Mouse (Mus musculus) urinary bladder, postnatal 10 days (tissue): ENCODE measurements around the gene Rsg1.
A peak's percentile ranks its signal among the peaks of the same experiment; 100 is the strongest.

Experiments
- DNase-seq: peaks from one replicate; pipeline ENCODE4 v3.0.0; 2022; ENCODE audit warnings: low spot score

The Rsg1 gene

GRCm38 (mm10) chr4:141247776-141248613 lies 34.2 kb downstream of the Rsg1 start:
- no peak for DNase-seq

- DNase-seq, result no peak
Observed at GRCm38 (mm10) chr4:141248614-141248978, 34.8 kb downstream of the Rsg1 start.

GRCm38 (mm10) chr4:141249383-141249782 lies 35.6 kb downstream of the Rsg1 start:
- no peak for DNase-seq

- no peak for DNase-seq
Observed at GRCm38 (mm10) chr4:141251071-141251470, 37.3 kb downstream of the Rsg1 start.

GRCm38 (mm10) chr4:141252641-141253040 lies 38.9 kb downstream of the Rsg1 start:
- no peak for DNase-seq

- DNase-seq, result no peak
Observed at GRCm38 (mm10) chr4:141254234-141254633, 40.5 kb downstream of the Rsg1 start.

- no peak for DNase-seq
Observed at GRCm38 (mm10) chr4:141257440-141257839, 43.7 kb downstream of the Rsg1 start.

- no peak for DNase-seq
Observed at GRCm38 (mm10) chr4:141259413-141259812, 45.7 kb downstream of the Rsg1 start.

GRCm38 (mm10) chr4:141260007-141260723 lies 46.4 kb downstream of the Rsg1 start:
- DNase-seq, result no peak

GRCm38 (mm10) chr4:141262906-141263637 lies 49.3 kb downstream of the Rsg1 start:
- no peak for DNase-seq

GRCm38 (mm10) chr4:141265979-141266637 lies 52.4 kb downstream of the Rsg1 start:
- no peak for DNase-seq

GRCm38 (mm10) chr4:141267250-141267649 lies 53.5 kb downstream of the Rsg1 start:
- DNase-seq, result no peak

- DNase-seq, result no peak
Observed at GRCm38 (mm10) chr4:141267837-141268236, 54.1 kb downstream of the Rsg1 start.

- DNase-seq, result no peak
Observed at GRCm38 (mm10) chr4:141268350-141268749, 54.6 kb downstream of the Rsg1 start.

- DNase-seq, result no peak
Observed at GRCm38 (mm10) chr4:141269080-141269479, 55.3 kb downstream of the Rsg1 start.

- DNase-seq, result no peak
Observed at GRCm38 (mm10) chr4:141270201-141270940, 56.6 kb downstream of the Rsg1 start.

- DNase-seq, result no peak
Observed at GRCm38 (mm10) chr4:141271228-141271627, 57.5 kb downstream of the Rsg1 start.

- DNase-seq, result no peak
Observed at GRCm38 (mm10) chr4:141271721-141272120, 58.0 kb downstream of the Rsg1 start.

- DNase-seq, result no peak
Observed at GRCm38 (mm10) chr4:141272878-141273277, 59.1 kb downstream of the Rsg1 start.

- peak; percentile 58 for DNase-seq
Observed at GRCm38 (mm10) chr4:141273296-141273695, 59.5 kb downstream of the Rsg1 start.
